Mouse (Mus musculus) liver, embryonic 14.5 days (tissue): Measurements from ENCODE around the gene Itih4. TPM values are rescaled to one million over a fixed set of nuclear protein-coding genes. Genes with fewer than 3 reads are reported as not detected.

Experiments
- ATAC-seq: fragments of 200-750 bp; cut with Nextera tagmentation; 2 replicates; pipeline ENCODE4 v1.8.0; 2017; ENCODE audit warnings: moderate number of reproducible peaks, mild to moderate bottlenecking, moderate library complexity; ENCODE audit not compliant: insufficient read depth
- DNase-seq, 3 experiments: peaks; one replicate each; pipeline ENCODE4 v3.0.0-alpha.2; 2012 to 2013; ENCODE audit warnings: low read depth in 3 of 3, low spot score in 3 of 3
- H3K27ac ChIP-seq: fragments of 300-500 bp; sonication (generic); 2 replicates; pipeline ENCODE4 v1.5.1; 2014; ENCODE audit warnings: moderate library complexity, mild to moderate bottlenecking, control low read depth, inconsistent platforms
- H3K27me3 ChIP-seq: fragments of 300-500 bp; sonication (generic); 2 replicates; pipeline ENCODE4 v1.6.1; 2014; ENCODE audit warnings: mild to moderate bottlenecking, low read length, moderate library complexity; ENCODE audit not compliant: control insufficient read depth, insufficient read depth
- H3K36me3 ChIP-seq: fragments of 300-500 bp; sonication (generic); replicated peaks from 2 replicates; pipeline ENCODE4 v1.6.1; 2014; ENCODE audit warnings: low read depth; ENCODE audit not compliant: control insufficient read depth, insufficient read depth
- H3K4me1 ChIP-seq, 2 experiments: fragments of 200-500 bp in 1 of 2; fragments of 300-500 bp in 1 of 2; sonication (generic) in 1 of 2; replicated peaks; 2 replicates each; pipeline ENCODE4 v1.6.1; 2012 to 2014; ENCODE audit warnings: antibody characterized with exemption in 1 of 2, inconsistent platforms in 1 of 2, low read length in 1 of 2; ENCODE audit not compliant: control insufficient read depth in 2 of 2, insufficient read depth in 2 of 2
- H3K4me2 ChIP-seq: fragments of 300-500 bp; sonication (generic); 2 replicates; pipeline ENCODE4 v1.6.1; 2014; ENCODE audit warnings: low read depth, mild to moderate bottlenecking, control low read depth, moderate library complexity
- H3K4me3 ChIP-seq, 2 experiments: fragments of 200-500 bp in 1 of 2; fragments of 300-500 bp in 1 of 2; sonication (generic) in 1 of 2; 2 replicates each; pipeline ENCODE4 v1.5.1; 2012 to 2014; ENCODE audit warnings: low read depth in 2 of 2, low read length in 2 of 2, mild to moderate bottlenecking in 2 of 2, control low read depth in 1 of 2, inconsistent platforms in 1 of 2, moderate library complexity in 1 of 2; ENCODE audit not compliant: insufficient read depth in 1 of 2
- H3K9ac ChIP-seq: fragments of 300-500 bp; sonication (generic); replicated peaks from 2 replicates; pipeline ENCODE4 v1.6.1; 2014; ENCODE audit warnings: mild to moderate bottlenecking, control low read depth, moderate library complexity
- H3K9me3 ChIP-seq: fragments of 300-500 bp; sonication (generic); 2 replicates; pipeline ENCODE4 v1.6.1; 2016; ENCODE audit warnings: low read length, mixed read lengths; ENCODE audit not compliant: control insufficient read depth
- CTCF ChIP-seq: IDR thresholded peaks from 2 replicates; pipeline ENCODE4 v1.5.1; 2016; ENCODE audit warnings: antibody characterized with exemption, low read depth, control low read depth
- EP300 ChIP-seq: IDR thresholded peaks from 2 replicates; pipeline ENCODE4 v1.6.1; 2016; ENCODE audit warnings: antibody characterized with exemption, low read depth
- WGBS: fragments of 180-500 bp; shearing (Covaris S2); extraction: QIAGEN DNeasy Blood & Tissue Kit; methylation state at CpG from one replicate; pipeline ENCODE4 v1.1.7; 2014; ENCODE audit not compliant: insufficient replicate concordance; 5-methylcytosine and 5-hydroxymethylcytosine counted together
- polyA plus RNA-seq, 2 experiments: library from polyadenylated mRNA; depleted of rRNA in 1 of 2; stranded (reverse) in 1 of 2; unstranded in 1 of 2; fragments of >200 nt; fragmentation: Nextera tagmentation in 1 of 2; extraction: Ambion mirVana in 1 of 2; gene quantifications; 2 replicates each; pipeline versions ENCODE4 v1.2.1 to v1.2.3; 2012 to 2014

Itih4 gene
- polyA plus RNA-seq, 2 experiments = 56.0 to 113 TPM

DNA sequence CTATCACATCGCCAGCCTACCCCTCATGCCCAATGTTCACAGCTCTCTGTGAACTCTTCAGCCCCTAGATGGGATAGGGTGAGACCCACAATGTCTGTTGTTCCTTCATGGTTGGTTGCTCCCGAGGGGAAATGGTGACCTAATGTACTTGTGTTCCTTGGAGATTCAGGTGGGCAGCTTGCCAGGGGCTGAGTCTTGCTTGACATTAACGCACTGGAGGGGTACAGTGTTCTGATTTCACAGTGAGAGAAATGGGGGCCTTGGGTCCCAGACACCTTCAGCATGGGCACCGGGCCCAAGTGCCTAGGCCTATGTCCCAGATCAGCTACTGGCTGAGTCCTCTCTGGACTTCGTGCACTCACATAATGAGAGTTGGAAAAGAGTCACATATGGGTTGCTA lies 27.1 kb downstream of the Itih4 start:
- H3K27ac ChIP-seq = no peak overlapping the region
- 59% methylated on average over 5 of the region's 5 CpGs for WGBS
- no peaks in the 10 kb centered on the region for H3K36me3 ChIP-seq
- no peak overlapping the region for H3K4me2 ChIP-seq
- H3K4me3 ChIP-seq = no peak overlapping the region
- TF ChIP-seq EP300 (no peak), CTCF (no peak)
- no peaks in the 10 kb centered on the region for H3K9me3 ChIP-seq
- DNase-seq = no peak
- no peak overlapping the region for H3K9ac ChIP-seq
- H3K27me3 ChIP-seq = no peaks in the 10 kb centered on the region
- peaks cover 0 to 3% of the 10 kb centered on the region in 2 experiments; a peak in 2 of 4 replicates for H3K4me1 ChIP-seq
- no peak for ATAC-seq

DNA sequence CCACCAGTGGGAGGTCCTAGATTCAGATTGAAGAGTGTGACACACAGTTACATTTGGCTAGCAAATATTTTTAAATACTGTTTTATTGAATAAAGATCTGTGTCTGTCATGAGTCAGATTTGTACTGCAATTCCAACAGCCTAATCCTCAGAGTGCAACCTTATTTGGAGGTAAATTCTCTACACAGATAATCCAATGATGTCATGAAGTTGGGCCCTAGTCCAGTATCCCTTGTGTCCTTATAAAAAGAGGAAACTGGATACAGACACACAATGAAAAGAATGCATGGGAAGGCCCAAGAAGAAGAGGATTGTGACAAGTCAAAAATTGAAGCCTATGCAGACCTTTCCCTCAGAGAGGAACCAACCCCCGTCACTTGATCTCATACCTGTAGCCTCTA lies 30.2 kb downstream of the Itih4 start:
- Histone ChIP-seq H3K36me3 (no peaks in the 10 kb centered on the region), H3K4me3 (no peak overlapping the region), H3K9ac (no peak overlapping the region), H3K4me2 (no peak overlapping the region), H3K4me1 (peaks cover 0 to 3% of the 10 kb centered on the region in 2 experiments; a peak in 2 of 4 replicates), H3K27me3 (no peaks in the 10 kb centered on the region), H3K27ac (no peak overlapping the region), H3K9me3 (no peaks in the 10 kb centered on the region)
- ATAC-seq (no peak), DNase-seq (no peak)
- WGBS = 69% methylated on average over 1 of the region's 1 CpGs
- no peak for TF ChIP-seq CTCF
- TF ChIP-seq EP300 = no peak

DNA sequence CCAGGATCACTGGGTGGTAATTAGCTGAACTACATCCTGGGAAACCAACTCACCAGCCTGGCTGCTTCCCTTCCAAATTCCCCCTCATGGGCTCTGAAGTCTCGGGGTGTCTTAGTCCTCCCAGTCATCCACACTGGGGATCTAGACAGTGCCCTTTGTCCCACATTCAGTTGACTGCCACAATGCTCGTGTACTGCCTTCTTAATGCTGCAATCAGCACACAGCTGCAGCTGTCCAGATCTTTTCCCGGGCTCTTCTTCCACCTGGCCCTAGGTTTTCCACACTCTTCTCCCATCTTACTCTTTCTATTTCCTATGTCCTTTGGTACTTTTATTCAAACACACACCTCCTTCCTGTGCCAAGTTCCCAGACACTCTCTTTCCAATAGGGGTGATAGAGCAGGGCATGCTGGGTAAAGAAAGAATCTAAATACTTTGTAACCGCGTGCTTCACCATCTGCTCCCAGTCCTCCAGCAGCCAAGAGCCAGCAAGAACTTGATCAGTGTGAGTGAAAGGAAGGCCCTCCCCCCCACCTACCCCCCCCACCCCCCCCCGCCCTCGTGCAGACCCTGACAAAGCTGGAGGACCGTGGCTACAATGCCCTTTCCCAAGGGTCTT lies 35.9 kb downstream of the Itih4 start:
- no peaks in the 10 kb centered on the region for H3K9me3 ChIP-seq
- DNase-seq (no peak), ATAC-seq (no peak)
- no peak overlapping the region for H3K9ac ChIP-seq
- H3K27me3 ChIP-seq = no peaks in the 10 kb centered on the region
- H3K27ac ChIP-seq = no peak overlapping the region
- peak overlapping the region; percentile 31 for H3K4me2 ChIP-seq
- H3K4me3 ChIP-seq = peak overlapping the region; percentile 6 to 48; a peak in 2 of 4 replicates
- no peak for TF ChIP-seq CTCF
- no peak for TF ChIP-seq EP300
- WGBS = 46% methylated on average over 8 of the region's 8 CpGs
- H3K4me1 ChIP-seq = peaks cover 0 to 6% of the 10 kb centered on the region in 2 experiments; a peak in 2 of 4 replicates
- no peaks in the 10 kb centered on the region for H3K36me3 ChIP-seq

DNA sequence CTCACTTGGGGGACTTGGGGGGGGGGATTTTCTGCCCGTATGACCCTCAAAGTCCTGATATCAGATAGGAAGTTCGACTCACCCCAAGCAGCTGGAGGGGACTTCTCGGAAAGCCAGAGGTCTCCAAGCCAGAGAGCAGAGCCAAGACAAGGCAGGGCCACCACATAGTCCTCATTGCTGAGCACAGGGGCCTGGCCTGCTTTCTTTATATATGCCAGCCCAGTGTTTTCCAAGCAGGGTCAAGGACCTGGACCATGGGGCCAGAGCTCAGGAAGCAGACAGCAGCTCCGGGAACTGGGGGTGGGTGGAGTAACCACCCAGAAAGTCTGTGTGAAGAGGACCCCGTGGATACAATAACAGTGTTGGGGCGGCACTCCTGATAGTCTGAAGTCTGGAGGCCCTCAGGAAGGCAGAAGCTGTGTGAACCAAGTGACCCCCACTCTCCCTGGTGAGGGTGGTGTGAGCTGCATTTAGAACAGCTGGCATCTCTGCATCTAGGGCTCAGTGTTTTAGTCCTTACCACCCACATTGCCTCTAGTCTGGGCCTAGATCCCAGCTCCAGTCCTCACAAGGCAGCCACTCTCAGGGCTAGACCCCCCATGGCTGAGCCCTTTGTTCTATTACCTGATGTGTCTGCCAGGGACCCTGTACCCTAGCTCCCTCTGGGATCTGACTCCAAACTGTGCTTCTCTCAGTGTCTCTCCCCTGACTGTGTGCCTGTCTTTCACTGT lies 37.3 kb downstream of the Itih4 start, which contains the start of gene Itih3:
Itih3 (minus strand) TSS at position 386 of the 731 bp plus-strand sequence.
- Histone ChIP-seq H3K9me3 (no peaks in the 10 kb centered on the region), H3K36me3 (no peaks in the 10 kb centered on the region), H3K4me2 (peak within 1 kb of the TSS; percentile 31), H3K27me3 (no peaks in the 10 kb centered on the region), H3K4me1 (peaks cover 0 to 6% of the 10 kb centered on the region in 2 experiments; a peak in 2 of 4 replicates), H3K9ac (no peak within 1 kb of the TSS; the same call in 1 of the 2 replicates), H3K27ac (no peak within 1 kb of the TSS), H3K4me3 (peak within 1 kb of the TSS; percentile 29 to 48)
- ATAC-seq (peak; percentile 65), DNase-seq (no peak)
- TF ChIP-seq EP300 = no peak
- TF ChIP-seq CTCF = no peak
- WGBS = 31% methylated on average over 6 of the region's 6 CpGs

DNA sequence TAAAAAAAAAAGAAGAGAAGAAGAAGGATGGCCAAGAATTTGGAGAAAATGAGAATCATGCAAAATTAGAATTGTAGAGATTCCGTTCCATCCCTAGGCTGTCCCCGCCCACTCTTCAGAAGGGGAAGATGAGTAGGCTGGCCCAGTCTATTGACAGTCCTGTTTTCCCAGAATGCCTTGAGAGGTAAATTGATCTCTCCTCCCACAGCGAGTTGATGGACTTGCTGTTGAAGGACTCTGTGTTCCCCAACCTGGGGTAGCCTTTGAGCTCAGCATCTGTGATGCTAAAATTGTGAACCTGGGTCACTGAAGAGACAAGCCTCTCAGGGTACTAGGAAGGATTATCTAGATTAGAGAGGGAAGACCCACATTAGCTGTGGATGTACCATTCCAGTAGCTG lies 39.2 kb downstream of the Itih4 start:
- ATAC-seq (no peak), DNase-seq (no peak)
- no peak overlapping the region for H3K4me2 ChIP-seq
- no peak overlapping the region for H3K4me3 ChIP-seq
- WGBS = 59% methylated on average over 3 of the region's 3 CpGs
- no peak overlapping the region for H3K9ac ChIP-seq
- no peaks in the 10 kb centered on the region for H3K27me3 ChIP-seq
- no peak overlapping the region for H3K27ac ChIP-seq
- TF ChIP-seq EP300 (no peak), CTCF (no peak)
- peaks cover 0 to 6% of the 10 kb centered on the region in 2 experiments; a peak in 2 of 4 replicates for H3K4me1 ChIP-seq
- no peaks in the 10 kb centered on the region for H3K9me3 ChIP-seq
- no peaks in the 10 kb centered on the region for H3K36me3 ChIP-seq
